Mouse (Mus musculus) cerebellum, adult 9-10 months (tissue): ENCODE measurements around the gene Ggt5.

Experiments used
- DNase-seq: peaks from one replicate; pipeline ENCODE4 v3.0.0; 2022

Gene Ggt5

DNA sequence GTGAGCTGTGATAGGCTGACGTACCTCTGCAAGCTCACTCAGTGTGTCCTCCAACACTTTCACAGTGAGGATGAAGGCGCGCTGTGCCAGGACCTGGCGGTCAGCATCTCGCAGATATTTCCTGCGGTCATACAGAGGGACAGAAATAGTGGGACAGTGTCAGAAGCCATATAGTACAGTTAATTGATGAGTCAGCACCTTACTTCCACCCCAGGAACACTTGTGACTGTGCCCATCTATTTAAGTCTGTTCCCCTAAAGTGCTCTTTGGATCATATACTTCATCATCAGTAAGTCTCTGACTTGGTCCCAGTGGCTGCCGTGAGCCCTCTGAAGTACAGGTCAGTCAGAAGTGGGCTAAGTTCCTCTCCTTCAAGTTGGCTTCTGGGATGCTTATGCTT is 68.6 kb downstream of the Ggt5 start:
- no peak for DNase-seq

GRCm38 (mm10) chr10:75661381-75661780 is 72.2 kb downstream of the Ggt5 start:
- peak; percentile 71 for DNase-seq

GRCm38 (mm10) chr10:75661876-75662275 is 72.7 kb downstream of the Ggt5 start:
- peak; percentile 54 for DNase-seq

DNA sequence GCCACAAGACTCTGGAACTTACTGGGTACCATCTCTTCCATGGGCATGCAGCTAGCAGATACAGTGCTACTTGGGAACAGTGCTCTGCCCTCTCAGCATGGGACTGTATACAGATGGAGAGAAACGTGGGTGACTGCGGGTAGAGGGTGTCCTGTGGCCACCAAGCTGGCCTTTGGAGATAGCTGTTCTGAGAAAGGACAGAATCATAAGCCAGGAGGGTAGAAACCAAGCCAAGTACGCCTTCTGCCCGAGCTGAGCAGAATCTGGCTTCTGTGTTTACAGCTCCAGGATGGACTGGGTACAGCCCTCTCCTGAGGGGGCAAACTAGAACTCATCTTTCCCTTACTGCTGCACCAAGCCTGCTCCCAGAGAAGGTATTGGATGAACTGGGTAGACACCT is 73.4 kb downstream of the Ggt5 start:
- DNase-seq: peak; percentile 95

DNA sequence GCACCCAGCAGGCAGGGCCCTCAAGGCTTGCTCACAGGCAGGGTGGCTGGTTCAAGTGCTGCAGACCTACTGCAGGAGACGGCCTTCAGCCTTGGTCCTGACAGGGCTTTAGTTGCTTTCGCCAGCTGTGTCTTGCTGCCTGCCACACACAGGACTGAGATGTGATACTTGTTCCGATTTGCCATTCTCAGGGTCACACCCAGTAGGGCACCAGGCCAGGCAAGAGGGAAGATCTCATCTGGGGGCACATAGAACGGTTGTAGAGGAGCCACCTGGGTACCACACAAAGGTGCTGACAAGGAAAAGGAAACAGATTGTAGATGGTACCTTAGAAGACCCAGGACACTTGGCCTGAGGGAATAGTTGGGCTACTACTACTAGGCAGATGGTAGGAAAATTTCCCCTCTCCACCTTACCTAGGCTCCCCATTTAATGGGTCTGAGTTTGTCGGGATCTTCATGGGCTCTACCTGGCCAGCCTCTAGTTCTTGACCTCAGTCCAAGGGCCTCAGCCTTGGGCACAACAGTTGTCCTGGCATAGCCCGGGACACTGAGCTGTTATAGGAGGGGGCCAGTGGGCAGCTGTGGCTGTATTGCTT is 75.6 kb downstream of the Ggt5 start:
- DNase-seq: peak; percentile 62

DNA sequence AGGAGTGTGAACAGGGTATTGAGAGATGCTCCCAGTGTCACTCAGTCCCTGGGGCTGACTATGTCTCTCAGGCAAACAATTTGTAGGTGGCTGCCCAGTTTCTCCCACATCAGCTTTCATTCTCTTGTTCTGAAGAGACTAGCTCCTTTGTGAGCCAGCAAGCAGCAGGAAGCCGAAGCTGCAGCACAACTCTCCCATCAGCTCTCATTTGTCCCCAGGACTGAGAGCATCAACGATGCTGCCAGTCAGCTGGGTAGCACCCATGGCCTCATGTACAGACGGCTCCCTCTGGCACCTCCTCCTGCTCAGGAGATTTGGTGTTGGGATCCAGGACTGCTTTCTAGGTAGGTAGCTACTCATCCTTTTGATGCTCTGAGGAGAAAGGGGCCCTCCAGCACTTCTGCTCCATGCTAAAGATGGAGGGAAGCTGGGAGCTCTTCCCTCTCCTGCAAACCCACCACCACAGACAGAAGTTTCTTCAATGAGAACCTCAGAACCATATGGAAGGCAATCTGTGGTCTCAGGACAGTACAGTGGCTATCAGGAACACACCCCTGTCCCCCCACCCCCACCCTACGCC is 77.4 kb downstream of the Ggt5 start:
- peak; percentile 68 for DNase-seq
